Mouse (Mus musculus): ENCODE results near the gene Ankrd45. TPM values are rescaled to one million over a fixed set of nuclear protein-coding genes. Genes with fewer than 3 reads are reported as not detected.

Gene Ankrd45
- not detected for polyA plus RNA-seq (2015; fragmentation: Illumina TruSeq; extraction: RNeasy Lipid Tissue Mini Kit (QIAGEN cat#74804); ENCODE audit: insufficient read depth, low replicate concordance)

GRCm38 (mm10) chr1:161142531-161143159, at the start of gene Ankrd45:
TSS of gene Ankrd45 (plus strand) at chr1:161142691.

GRCm38 (mm10) chr1:161130726-161131664, 11.5 kb upstream of the Ankrd45 start, which contains the start of gene Klhl20:
TSS of gene Klhl20 (minus strand) at chr1:161131511.

GRCm38 (mm10) chr1:161159214-161159613, 16.7 kb downstream of the Ankrd45 start, which contains the start of gene Tex50:
TSS of gene Tex50 (minus strand) at chr1:161159314.

Other genes with a start within 250 kb of the Ankrd45 start
- gene Rc3h1, start 236.3 kb upstream of the Ankrd45 start, polyA plus RNA-seq (2015; fragmentation: Illumina TruSeq; extraction: RNeasy Lipid Tissue Mini Kit (QIAGEN cat#74804); ENCODE audit: insufficient read depth, low replicate concordance), result 34.1 TPM
- 1.5 TPM for gene Serpinc1, start 164.1 kb upstream of the Ankrd45 start, polyA plus RNA-seq (2015; fragmentation: Illumina TruSeq; extraction: RNeasy Lipid Tissue Mini Kit (QIAGEN cat#74804); ENCODE audit: insufficient read depth, low replicate concordance)
- gene Zbtb37, start 107.8 kb upstream of the Ankrd45 start, polyA plus RNA-seq (2015; fragmentation: Illumina TruSeq; extraction: RNeasy Lipid Tissue Mini Kit (QIAGEN cat#74804); ENCODE audit: insufficient read depth, low replicate concordance), result 28.7 TPM
- 25.9 TPM for gene Dars2, start 72.0 kb upstream of the Ankrd45 start, polyA plus RNA-seq (2015; fragmentation: Illumina TruSeq; extraction: RNeasy Lipid Tissue Mini Kit (QIAGEN cat#74804); ENCODE audit: insufficient read depth, low replicate concordance)
- 12.3 TPM for gene Cenpl, start 72.0 kb upstream of the Ankrd45 start, polyA plus RNA-seq (2015; fragmentation: Illumina TruSeq; extraction: RNeasy Lipid Tissue Mini Kit (QIAGEN cat#74804); ENCODE audit: insufficient read depth, low replicate concordance)
- 41.2 TPM for gene Klhl20, start 11.2 kb upstream of the Ankrd45 start, polyA plus RNA-seq (2015; fragmentation: Illumina TruSeq; extraction: RNeasy Lipid Tissue Mini Kit (QIAGEN cat#74804); ENCODE audit: insufficient read depth, low replicate concordance)
- gene Tex50, start 16.6 kb downstream of the Ankrd45 start, polyA plus RNA-seq (2015; fragmentation: Illumina TruSeq; extraction: RNeasy Lipid Tissue Mini Kit (QIAGEN cat#74804); ENCODE audit: insufficient read depth, low replicate concordance), result not detected
- gene Prdx6, start 108.5 kb downstream of the Ankrd45 start, polyA plus RNA-seq (2015; fragmentation: Illumina TruSeq; extraction: RNeasy Lipid Tissue Mini Kit (QIAGEN cat#74804); ENCODE audit: insufficient read depth, low replicate concordance), result 138 TPM